Mouse (Mus musculus): ENCODE data around the gene Pcyt1a.

DNA sequence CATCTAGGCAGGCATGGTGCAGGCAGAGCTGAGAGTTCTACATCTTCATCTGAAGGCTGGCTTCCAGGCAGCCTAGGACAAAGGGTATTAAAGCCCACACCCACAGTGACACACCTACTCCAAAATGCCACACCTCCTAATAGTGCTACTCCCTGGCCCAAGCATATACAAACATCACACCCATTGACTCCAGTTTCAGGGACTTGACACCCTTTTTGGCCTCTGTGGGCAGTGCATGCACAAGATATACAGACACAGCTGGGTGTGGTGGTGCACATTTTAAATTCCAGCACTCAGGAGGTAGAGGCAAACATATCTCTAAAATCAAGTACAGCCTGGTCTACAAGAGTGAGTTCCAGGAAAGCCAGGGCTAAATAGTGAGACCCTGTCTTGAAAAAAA, 25.4 kb downstream of the Pcyt1a start:
- TF ChIP-seq CTCF (conservative IDR thresholded peaks at IDR 0.05 in 1 of 2, IDR thresholded peaks at IDR 0.05 in 1 of 2; ENCODE audit: low read depth in 2 of 2, low read length in 2 of 2), result no peak
- TF ChIP-seq POLR2A (IDR thresholded peaks at IDR 0.05; ENCODE audit: low read depth, low read length), result no peak
- TF ChIP-seq ZNF384 (IDR thresholded peaks at IDR 0.05; ENCODE audit: low read depth, low read length), result no peak
- TF ChIP-seq USF2 (conservative IDR thresholded peaks at IDR 0.05; ENCODE audit: low read depth, low read length), result no peak
- no peak for TF ChIP-seq GABPA (IDR thresholded peaks at IDR 0.05; ENCODE audit: insufficient replicate concordance, low read depth, low read length)
- no peak for TF ChIP-seq TBP (conservative IDR thresholded peaks at IDR 0.05; ENCODE audit: low read depth, low read length)
- TF ChIP-seq POLR2AphosphoS2 (IDR thresholded peaks at IDR 0.05; ENCODE audit: low read depth, low read length), result no peak
- no peak for TF ChIP-seq UBTF (IDR thresholded peaks at IDR 0.05; ENCODE audit: low read depth, low read length)
- no peak for TF ChIP-seq MYC (IDR thresholded peaks at IDR 0.05; ENCODE audit: low read depth, low read length)
- TF ChIP-seq EP300 (IDR thresholded peaks at IDR 0.05; ENCODE audit: low read length), result no peak
